Mouse (Mus musculus) monocyte, adult 2 months (primary cell): ENCODE data around the gene Clnk.

Experiments used
- DNase-seq, 2 experiments: peaks; one replicate each; pipeline ENCODE4 v3.0.0; 2022; ENCODE audit warnings: low spot score in 2 of 2, low read depth in 1 of 2

Clnk gene

GRCm38 (mm10) chr5:38754950-38755349, 121.7 kb downstream of the Clnk start:
- DNase-seq = no peak

- no peak for DNase-seq
Observed at GRCm38 (mm10) chr5:38752749-38753148, 123.9 kb downstream of the Clnk start.

- DNase-seq = no peak
Observed at GRCm38 (mm10) chr5:38708940-38709581, 167.6 kb downstream of the Clnk start.

- no peak for DNase-seq
Observed at GRCm38 (mm10) chr5:38707364-38708075, 169.1 kb downstream of the Clnk start.

- no peak for DNase-seq
Observed at GRCm38 (mm10) chr5:38702941-38703340, 173.7 kb downstream of the Clnk start.

- DNase-seq = no peak
Observed at GRCm38 (mm10) chr5:38702091-38702490, 174.5 kb downstream of the Clnk start.

- DNase-seq = no peak
Observed at GRCm38 (mm10) chr5:38698466-38698865, 178.1 kb downstream of the Clnk start.

- no peak for DNase-seq
Observed at GRCm38 (mm10) chr5:38698046-38698445, 178.6 kb downstream of the Clnk start.

GRCm38 (mm10) chr5:38696616-38697375, 179.8 kb downstream of the Clnk start:
- no peak for DNase-seq

- no peak for DNase-seq
Observed at GRCm38 (mm10) chr5:38692859-38693258, 183.8 kb downstream of the Clnk start.

GRCm38 (mm10) chr5:38689186-38689585, 187.4 kb downstream of the Clnk start:
- no peak for DNase-seq

GRCm38 (mm10) chr5:38687694-38688093, 188.9 kb downstream of the Clnk start:
- DNase-seq = no peak

GRCm38 (mm10) chr5:38684164-38684911, 192.3 kb downstream of the Clnk start, which contains the start of gene Zfp518b:
Zfp518b (minus strand) TSS chr5:38684826.
- DNase-seq = peak; percentile 4 to 25

- DNase-seq = no peak
Observed at GRCm38 (mm10) chr5:38658836-38659235, 217.8 kb downstream of the Clnk start.
